Mouse (Mus musculus): ENCODE results near the gene Tmem63b.

GRCm38 (mm10) chr17:45612921-45613320 lies 73.8 kb downstream of the Tmem63b start:
- TF ChIP-seq CTCF (IDR thresholded peaks at IDR 0.05) (no peak), EP300 (IDR thresholded peaks at IDR 0.05) (no peak)

Measured in lung, postnatal 0 days (tissue).